ENCODE assay signal across 8 mouse cellular contexts in the genomic region with DNA sequence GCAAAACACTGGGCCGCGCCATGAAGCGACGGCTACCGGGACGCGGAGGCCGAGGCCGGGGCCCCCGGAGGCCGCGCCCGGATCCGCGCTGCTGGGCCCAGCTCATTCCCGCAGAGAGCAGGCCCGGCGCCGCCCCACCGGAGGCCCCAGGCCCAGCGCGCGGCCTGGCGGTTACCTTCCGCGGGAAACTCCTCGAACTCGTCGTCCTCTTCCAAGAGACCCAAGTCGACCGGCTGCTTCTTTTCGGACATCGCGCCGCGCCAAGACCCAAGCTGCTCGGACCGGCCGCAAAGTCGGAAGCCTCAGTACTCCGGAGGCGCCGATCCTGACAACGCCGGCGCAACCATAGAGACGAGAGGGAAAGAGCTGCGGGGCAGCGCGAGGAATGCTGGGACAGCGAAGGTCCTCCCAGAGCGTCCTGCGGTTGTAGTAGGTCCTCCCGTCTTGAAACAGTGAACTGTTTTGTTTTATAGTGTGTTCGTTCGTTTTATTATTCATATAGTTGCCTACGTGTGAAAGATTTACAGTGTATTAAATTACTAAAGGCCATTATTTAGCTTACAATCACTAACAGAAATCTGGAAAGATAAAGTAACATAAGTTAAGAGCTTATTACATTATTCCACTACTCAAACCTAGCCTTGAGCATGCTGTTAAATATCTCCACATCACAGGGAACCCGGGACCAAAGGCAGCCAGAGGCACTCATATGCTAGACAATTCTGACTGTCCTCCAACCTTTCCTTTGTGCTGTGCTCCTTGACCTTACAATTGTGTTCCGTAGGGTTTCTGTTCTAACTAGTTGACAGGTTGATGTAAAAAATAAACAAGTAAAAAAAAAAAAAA. TPM values are rescaled to one million over a fixed set of nuclear protein-coding genes. Genes with fewer than 3 reads are reported as not detected.
DNase-seq lines count a peak whose midpoint lies in the region; ATAC-seq and TF ChIP-seq lines count a peak whose summit lies in the region.

A gene (minus strand): TSS at position 360 of the 846 bp plus-strand sequence.

- intact Hi-C loops in gastrocnemius, adult 2 months (cut with DNase I) = loop anchor here (10.0 kb wide), 1 partner anchor 376 kb away; a partner anchor contains a TSS
- intact Hi-C loops in left cerebral cortex, adult 2 months (cut with DNase I) = loop anchor here (5.0 to 10.0 kb wide), 3 partner anchors 284 to 571 kb away; a partner anchor contains a TSS

- no peaks in the 10 kb centered on the region for H3K9me3 ChIP-seq in hindbrain, postnatal 0 days (ENCODE audit: low read length)

- peak within 1 kb of the TSS; percentile 59 for H3K4me2 ChIP-seq in hindbrain, postnatal 0 days (ENCODE audit: low read depth, low read length)

- 2% methylated on average over 59 of the region's 59 CpGs for WGBS in hindbrain, postnatal 0 days

- H3K4me1 ChIP-seq in hindbrain, postnatal 0 days (ENCODE audit: insufficient read depth, low read length) = peaks cover 6% of the 10 kb centered on the region; the same call in 1 of the 2 replicates

- ATAC-seq in common myeloid progenitor, adult 5-6 weeks (replicated peaks; ENCODE audit: low read depth, poor library complexity, severe bottlenecking) = peak; percentile 96
- peak; percentile 98 for ATAC-seq in hindbrain, postnatal 0 days
- ATAC-seq in megakaryocyte, adult 5-6 weeks (ENCODE audit: poor library complexity, severe bottlenecking) = peak; percentile 88

- H3K9ac ChIP-seq in hindbrain, postnatal 0 days (replicated peaks; ENCODE audit: low read length) = peak within 1 kb of the TSS; percentile 97

- peak within 1 kb of the TSS; percentile 95 for H3K27ac ChIP-seq in gastrocnemius, adult 2 months
- H3K27ac ChIP-seq in hindbrain, postnatal 0 days = peak within 1 kb of the TSS; percentile 91
- peak within 1 kb of the TSS; percentile 94 for H3K27ac ChIP-seq in left cerebral cortex, adult 2 months

- no peaks in the 10 kb centered on the region for H3K36me3 ChIP-seq in hindbrain, postnatal 0 days (ENCODE audit: insufficient read depth, low read length)

- TF ChIP-seq CTCF in gastrocnemius, adult 2 months (IDR thresholded peaks at IDR 0.05) = no peak
- no peak for TF ChIP-seq CTCF in hindbrain, postnatal 0 days (IDR thresholded peaks at IDR 0.05; ENCODE audit: low read depth)
- TF ChIP-seq CTCF in left cerebral cortex, adult 2 months (IDR thresholded peaks at IDR 0.05) = no peak; the same call in 1 of the 2 replicates

- H3K27me3 ChIP-seq in hindbrain, postnatal 0 days (ENCODE audit: insufficient read depth, low read length) = no peaks in the 10 kb centered on the region

- peak; percentile 95 for DNase-seq in ZHBTc4 (ENCODE audit: low read depth, low spot score)
- DNase-seq in gastrocnemius, adult 2 months = peak; percentile 94
- DNase-seq in hindbrain, postnatal 0 days (ENCODE audit: low spot score) = peak; percentile 96
- DNase-seq in left cerebral cortex, adult 2 months (ENCODE audit: extremely low spot score in 1 of 2, low spot score in 2 of 2) = peak; percentile 88 to 90
- DNase-seq in right cerebral cortex, adult 2 months (ENCODE audit: low spot score in 2 of 2) = peak; percentile 90 to 91
- DNase-seq in urinary bladder, postnatal 14 days (ENCODE audit: low spot score) = peak; percentile 89

- H3K4me3 ChIP-seq in gastrocnemius, adult 2 months = peak within 1 kb of the TSS; percentile 92
- peak within 1 kb of the TSS; percentile 98 for H3K4me3 ChIP-seq in hindbrain, postnatal 0 days (ENCODE audit: low read length)
- peak within 1 kb of the TSS; percentile 81 for H3K4me3 ChIP-seq in left cerebral cortex, adult 2 months

RNA-seq across cellular contexts. Expression of the gene that starts here (rescaled TPM):
- 126 and 156 TPM in 2 replicates for total RNA-seq in common myeloid progenitor, adult 5-6 weeks (2017)
- 10 to 100 TPM; 60.1 to 74.3 TPM for total RNA-seq in gastrocnemius, adult 2 months (2021)
- 35.9 and 38.5 TPM in 2 replicates for total RNA-seq in hindbrain, postnatal 0 days (2014; rRNA removed)
- 147 and 150 TPM in 2 replicates for polyA plus RNA-seq in hindbrain, postnatal 0 days (2015; fragmentation: Nextera tagmentation; extraction: Ambion mirVana)
- total RNA-seq in left cerebral cortex, adult 2 months (2021) = 10 to 100 TPM; 41.5 to 45.3 TPM
- 202 and 214 TPM in 2 replicates for total RNA-seq in megakaryocyte, adult 5-6 weeks (2015)
- total RNA-seq in megakaryocyte, adult 5-6 weeks (2017) = 311 and 314 TPM in 2 replicates

Comparison
In these comparisons a context has a peak if more than half of its experiments do, and no peak if none do; other contexts are left out.
1. Peak in every context shown above with its lines: DNase-seq, ATAC-seq, H3K4me3 ChIP-seq and H3K27ac ChIP-seq.